Mouse (Mus musculus) thymus, adult 2 months (tissue): ENCODE data around the gene Vwa3a.

Source experiments
- CTCF ChIP-seq: fragments of 200-500 bp; IDR thresholded peaks from 2 replicates; pipeline ENCODE4 v1.5.1; 2012; ENCODE audit warnings: mild to moderate bottlenecking, control low read depth, low read length, moderate library complexity, borderline replicate concordance; ENCODE audit not compliant: control insufficient read depth, poor library complexity, insufficient read depth; ENCODE audit errors: extremely low read depth
- POLR2A ChIP-seq: fragments of 200-500 bp; IDR thresholded peaks from 2 replicates; pipeline ENCODE4 v1.6.1; 2012; ENCODE audit warnings: mild to moderate bottlenecking, low read length, control low read depth, moderate library complexity; ENCODE audit not compliant: control insufficient read depth, poor library complexity, insufficient read depth; ENCODE audit errors: extremely low read depth

- TF ChIP-seq CTCF, result no peak
- no peak for TF ChIP-seq POLR2A
These were observed 109.9 kb downstream of the Vwa3a start for GRCm38 (mm10) chr7:120848831-120849512.
